Mouse (Mus musculus) hindbrain, embryonic 14.5 days (tissue): ENCODE measurements around the gene Dok3. TPM values are rescaled to one million over a fixed set of nuclear protein-coding genes. Genes with fewer than 3 reads are reported as not detected.

Experiments
- ATAC-seq: fragments of 200-750 bp; cut with Nextera tagmentation; 2 replicates; pipeline ENCODE4 v1.8.0; 2017; ENCODE audit warnings: moderate number of reproducible peaks, mild to moderate bottlenecking, moderate TSS enrichment, moderate library complexity; ENCODE audit not compliant: low FRiP score
- DNase-seq: peaks from one replicate; pipeline ENCODE4 v3.0.0-alpha.2; 2015; ENCODE audit warnings: low spot score
- H3K27ac ChIP-seq: fragments of 300-500 bp; sonication (generic); 2 replicates; pipeline ENCODE4 v1.5.1; 2014; ENCODE audit warnings: mild to moderate bottlenecking, moderate library complexity
- H3K27me3 ChIP-seq: fragments of 300-500 bp; sonication (generic); 2 replicates; pipeline ENCODE4 v1.6.1; 2014; ENCODE audit warnings: mild to moderate bottlenecking, low read length, mixed read lengths; ENCODE audit not compliant: control insufficient read depth, insufficient read depth
- H3K36me3 ChIP-seq: fragments of 300-500 bp; sonication (generic); replicated peaks from 2 replicates; pipeline ENCODE4 v1.6.1; 2014; ENCODE audit not compliant: control insufficient read depth, insufficient read depth
- H3K4me1 ChIP-seq: fragments of 300-500 bp; sonication (generic); replicated peaks from 2 replicates; pipeline ENCODE4 v1.6.1; 2014; ENCODE audit warnings: antibody characterized with exemption, low read length, mixed read lengths; ENCODE audit not compliant: control insufficient read depth, insufficient read depth
- H3K4me2 ChIP-seq: fragments of 300-500 bp; sonication (generic); replicated peaks from 2 replicates; pipeline ENCODE4 v1.6.1; 2014; ENCODE audit warnings: mild to moderate bottlenecking, moderate library complexity
- H3K4me3 ChIP-seq: fragments of 300-500 bp; sonication (generic); replicated peaks from 2 replicates; pipeline ENCODE4 v1.5.1; 2014; ENCODE audit warnings: mild to moderate bottlenecking, low read length
- H3K9ac ChIP-seq: fragments of 300-500 bp; sonication (generic); 2 replicates; pipeline ENCODE4 v1.6.1; 2014
- H3K9me3 ChIP-seq: fragments of 300-500 bp; sonication (generic); 2 replicates; pipeline ENCODE4 v1.6.1; 2016; ENCODE audit warnings: low read length; ENCODE audit not compliant: control insufficient read depth
- WGBS: fragments of 180-500 bp; shearing (Covaris S2); extraction: QIAGEN DNeasy Blood & Tissue Kit; methylation state at CpG from one replicate; pipeline ENCODE4 v1.1.7; 2014; 5-methylcytosine and 5-hydroxymethylcytosine counted together
- polyA plus RNA-seq: library from polyadenylated mRNA; unstranded; fragments of >200 nt; fragmentation: Nextera tagmentation; extraction: Ambion mirVana; gene quantifications from 2 replicates; pipeline ENCODE4 v1.2.1, GENCODE M21; 2014

Gene Dok3
- polyA plus RNA-seq, 1 experiment from 2014 or later: 3.8 TPM

- no peaks in the 10 kb centered on the region for H3K27me3 ChIP-seq
- DNase-seq: no peak
- peak overlapping the region; percentile 99 for H3K27ac ChIP-seq
- peaks cover 54% of the 10 kb centered on the region for H3K4me1 ChIP-seq
- WGBS: 22% methylated on average over 14 of the region's 14 CpGs
- H3K4me3 ChIP-seq: peak overlapping the region; percentile 97
- H3K36me3 ChIP-seq: peaks cover 20% of the 10 kb centered on the region
- peak overlapping the region; percentile 99 for H3K4me2 ChIP-seq
- H3K9me3 ChIP-seq: no peaks in the 10 kb centered on the region
- H3K9ac ChIP-seq: peak overlapping the region; percentile 100
- ATAC-seq: no peak
These were observed 42.9 kb downstream of the Dok3 start for GRCm38 (mm10) chr13:55486029-55486794.

DNA sequence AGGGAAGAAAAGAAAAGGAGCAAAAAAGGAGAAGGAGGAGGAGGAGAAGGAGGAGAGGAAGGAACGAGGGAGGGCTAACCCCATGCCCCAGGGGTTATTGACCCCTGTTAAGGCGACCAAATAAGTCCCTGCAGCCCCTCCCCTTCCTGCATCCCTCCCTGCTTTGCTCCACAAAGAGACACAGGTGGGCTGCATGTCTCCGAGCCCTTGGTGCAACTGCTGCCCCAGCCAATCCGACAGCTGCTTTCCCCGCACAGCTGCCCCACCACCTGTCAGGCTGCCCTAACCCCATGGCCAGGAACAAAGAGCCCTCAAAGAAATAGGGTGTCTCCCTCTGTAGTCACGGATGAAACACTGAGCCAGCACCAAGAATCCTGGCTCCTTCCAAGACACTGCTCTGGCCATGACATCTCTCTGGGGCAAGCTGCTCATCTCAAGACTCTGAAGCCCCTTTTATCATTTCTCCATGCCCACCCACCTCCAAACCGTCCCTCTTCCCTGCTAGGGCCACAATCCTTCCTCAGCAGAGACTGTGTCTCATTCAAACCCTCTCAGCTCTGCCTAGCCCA is 44.5 kb downstream of the Dok3 start:
- peak overlapping the region; percentile 97 for H3K4me3 ChIP-seq
- H3K9ac ChIP-seq: peak overlapping the region; percentile 100
- H3K27me3 ChIP-seq: no peaks in the 10 kb centered on the region
- 6% methylated on average over 7 of the region's 7 CpGs for WGBS
- H3K4me2 ChIP-seq: peak overlapping the region; percentile 99
- peak overlapping the region; percentile 99 for H3K27ac ChIP-seq
- H3K4me1 ChIP-seq: peaks cover 54% of the 10 kb centered on the region
- H3K36me3 ChIP-seq: peaks cover 36% of the 10 kb centered on the region
- H3K9me3 ChIP-seq: no peaks in the 10 kb centered on the region
- ATAC-seq (no peak), DNase-seq (no peak)

- Histone ChIP-seq H3K36me3 (peaks cover 47% of the 10 kb centered on the region), H3K4me2 (peak overlapping the region; percentile 99), H3K27ac (peak overlapping the region; percentile 99), H3K9me3 (no peaks in the 10 kb centered on the region), H3K4me1 (peaks cover 52% of the 10 kb centered on the region), H3K4me3 (peak overlapping the region; percentile 97), H3K27me3 (no peaks in the 10 kb centered on the region), H3K9ac (peak overlapping the region; percentile 100)
- DNase-seq: peak; percentile 88
- peak; percentile 84 for ATAC-seq
- WGBS: 3% methylated on average over 15 of the region's 15 CpGs
These were observed 45.5 kb downstream of the Dok3 start for GRCm38 (mm10) chr13:55483593-55483992.

DNA sequence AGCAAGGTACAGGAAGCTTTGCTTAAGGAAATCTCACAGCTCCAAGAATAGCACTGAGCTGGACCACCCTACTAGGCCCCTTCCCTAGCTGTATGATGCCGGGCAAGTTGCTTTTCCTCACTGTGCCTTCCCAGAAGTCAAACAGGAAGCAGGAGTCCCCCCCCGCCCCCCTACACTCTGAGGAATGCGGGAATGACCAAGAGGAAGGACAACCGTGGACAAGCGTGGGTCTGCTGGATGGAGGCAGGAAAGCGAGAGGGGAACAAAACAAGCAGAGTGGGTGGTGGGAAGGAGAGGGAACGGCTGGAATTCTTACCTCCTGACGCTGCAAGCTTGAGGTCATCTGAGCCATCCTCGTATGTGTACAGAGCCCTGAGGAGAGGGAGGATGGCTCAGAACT is 46.0 kb downstream of the Dok3 start:
- Histone ChIP-seq H3K4me1 (peaks cover 46% of the 10 kb centered on the region), H3K27me3 (no peaks in the 10 kb centered on the region), H3K4me3 (peak overlapping the region; percentile 97), H3K9ac (peak overlapping the region; percentile 100), H3K9me3 (no peaks in the 10 kb centered on the region), H3K4me2 (peak overlapping the region; percentile 99), H3K36me3 (peaks cover 51% of the 10 kb centered on the region), H3K27ac (peak overlapping the region; percentile 99)
- DNase-seq: no peak
- 28% methylated on average over 9 of the region's 9 CpGs for WGBS
- no peak for ATAC-seq

GRCm38 (mm10) chr13:55482542-55482941 is 46.6 kb downstream of the Dok3 start:
- H3K4me1 ChIP-seq: peaks cover 45% of the 10 kb centered on the region
- H3K4me2 ChIP-seq: peak overlapping the region; percentile 99
- no peak for DNase-seq
- 67% methylated on average over 7 of the region's 7 CpGs for WGBS
- peak overlapping the region; percentile 100 for H3K9ac ChIP-seq
- peaks cover 56% of the 10 kb centered on the region for H3K36me3 ChIP-seq
- no peaks in the 10 kb centered on the region for H3K27me3 ChIP-seq
- H3K4me3 ChIP-seq: no peak overlapping the region
- no peaks in the 10 kb centered on the region for H3K9me3 ChIP-seq
- peak overlapping the region; percentile 17; the same call in 1 of the 2 replicates for H3K27ac ChIP-seq
- ATAC-seq: no peak

GRCm38 (mm10) chr13:55479929-55480328 is 49.2 kb downstream of the Dok3 start:
- Histone ChIP-seq H3K9me3 (no peaks in the 10 kb centered on the region), H3K4me3 (no peak overlapping the region), H3K27me3 (no peaks in the 10 kb centered on the region), H3K4me1 (peaks cover 36% of the 10 kb centered on the region), H3K27ac (no peak overlapping the region), H3K4me2 (no peak overlapping the region), H3K36me3 (peaks cover 82% of the 10 kb centered on the region), H3K9ac (no peak overlapping the region)
- ATAC-seq (no peak), DNase-seq (no peak)

DNA sequence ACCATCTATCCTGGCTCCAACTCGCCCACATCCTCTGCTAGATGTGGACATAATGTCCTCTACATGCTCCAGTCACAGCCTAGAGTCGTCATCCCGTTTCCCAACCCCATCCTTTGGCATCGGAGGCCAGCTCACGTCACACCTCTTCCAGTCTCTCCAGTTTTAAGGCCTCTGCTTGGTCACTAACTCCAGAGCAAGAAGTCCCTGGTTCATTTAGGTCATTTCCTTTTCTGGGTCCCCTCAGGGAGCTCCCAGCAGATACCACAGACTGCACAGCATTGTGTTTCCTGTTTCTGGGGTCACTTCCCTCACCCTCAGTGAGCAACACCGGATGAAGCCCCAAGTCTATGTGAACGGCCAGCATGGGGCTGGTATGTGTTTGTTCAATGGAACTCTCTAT is 50.1 kb downstream of the Dok3 start:
- no peak for DNase-seq
- H3K9ac ChIP-seq: no peak overlapping the region
- no peaks in the 10 kb centered on the region for H3K27me3 ChIP-seq
- peaks cover 37% of the 10 kb centered on the region for H3K4me1 ChIP-seq
- no peak overlapping the region for H3K4me3 ChIP-seq
- ATAC-seq: no peak
- no peak overlapping the region for H3K4me2 ChIP-seq
- H3K9me3 ChIP-seq: no peaks in the 10 kb centered on the region
- 87% methylated on average over 7 of the region's 7 CpGs for WGBS
- H3K36me3 ChIP-seq: peaks cover 92% of the 10 kb centered on the region
- H3K27ac ChIP-seq: no peak overlapping the region

GRCm38 (mm10) chr13:55478036-55478435 is 51.1 kb downstream of the Dok3 start:
- ATAC-seq: no peak

GRCm38 (mm10) chr13:55477492-55477891 is 51.6 kb downstream of the Dok3 start:
- Histone ChIP-seq H3K27ac (no peak overlapping the region), H3K9ac (no peak overlapping the region), H3K4me1 (peaks cover 36% of the 10 kb centered on the region), H3K36me3 (peaks cover 97% of the 10 kb centered on the region), H3K9me3 (no peaks in the 10 kb centered on the region), H3K27me3 (no peaks in the 10 kb centered on the region), H3K4me3 (no peak overlapping the region), H3K4me2 (no peak overlapping the region)
- ATAC-seq (no peak), DNase-seq (no peak)
- 69% methylated on average over 16 of the region's 16 CpGs for WGBS

More at GRCm38 (mm10) chr13:55478036-55478435, 51.1 kb downstream of the Dok3 start:
- 54% methylated on average over 5 of the region's 5 CpGs for WGBS
- Histone ChIP-seq H3K9me3 (no peaks in the 10 kb centered on the region), H3K4me1 (peaks cover 37% of the 10 kb centered on the region), H3K4me2 (no peak overlapping the region), H3K9ac (no peak overlapping the region), H3K27me3 (no peaks in the 10 kb centered on the region), H3K4me3 (no peak overlapping the region), H3K36me3 (peaks cover 99% of the 10 kb centered on the region), H3K27ac (no peak overlapping the region)
- DNase-seq: no peak
